Mouse (Mus musculus): ENCODE data around the gene Frmd4a.
"Not testable (repeated sequence)": the region's sequence is repeated elsewhere in the genome, so short reads cannot be mapped to it uniquely, and the experiment has no call there.

Gene Frmd4a

GRCm38 (mm10) chr2:4316589-4316988 is 299.1 kb downstream of the Frmd4a start:
- ATAC-seq (ENCODE audit: insufficient number of reproducible peaks, low FRiP score, low TSS enrichment): no peak

GRCm38 (mm10) chr2:4318134-4318533 is 300.6 kb downstream of the Frmd4a start:
- no peak for ATAC-seq (ENCODE audit: insufficient number of reproducible peaks, low FRiP score, low TSS enrichment)

GRCm38 (mm10) chr2:4326241-4327010 is 308.9 kb downstream of the Frmd4a start:
- no peak for ATAC-seq (ENCODE audit: insufficient number of reproducible peaks, low FRiP score, low TSS enrichment)

- ATAC-seq (ENCODE audit: insufficient number of reproducible peaks, low FRiP score, low TSS enrichment): no peak
Observed at GRCm38 (mm10) chr2:4327011-4327340, 309.5 kb downstream of the Frmd4a start.

GRCm38 (mm10) chr2:4332441-4332840 is 314.9 kb downstream of the Frmd4a start:
- ATAC-seq (ENCODE audit: insufficient number of reproducible peaks, low FRiP score, low TSS enrichment): no peak

GRCm38 (mm10) chr2:4334201-4334600 is 316.7 kb downstream of the Frmd4a start:
- no peak for ATAC-seq (ENCODE audit: insufficient number of reproducible peaks, low FRiP score, low TSS enrichment)

- no peak for ATAC-seq (ENCODE audit: insufficient number of reproducible peaks, low FRiP score, low TSS enrichment)
Observed at GRCm38 (mm10) chr2:4334936-4335335, 317.4 kb downstream of the Frmd4a start.

- no peak for ATAC-seq (ENCODE audit: insufficient number of reproducible peaks, low FRiP score, low TSS enrichment)
Observed at GRCm38 (mm10) chr2:4335881-4336280, 318.4 kb downstream of the Frmd4a start.

GRCm38 (mm10) chr2:4338290-4338689 is 320.8 kb downstream of the Frmd4a start:
- not testable (repeated sequence) for ATAC-seq (ENCODE audit: insufficient number of reproducible peaks, low FRiP score, low TSS enrichment)

- no peak for ATAC-seq (ENCODE audit: insufficient number of reproducible peaks, low FRiP score, low TSS enrichment)
Observed at GRCm38 (mm10) chr2:4339128-4339527, 321.6 kb downstream of the Frmd4a start.

- ATAC-seq (ENCODE audit: insufficient number of reproducible peaks, low FRiP score, low TSS enrichment): no peak
Observed at GRCm38 (mm10) chr2:4339530-4340218, 322.2 kb downstream of the Frmd4a start.

GRCm38 (mm10) chr2:4340378-4340777 is 322.9 kb downstream of the Frmd4a start:
- ATAC-seq (ENCODE audit: insufficient number of reproducible peaks, low FRiP score, low TSS enrichment): no peak

GRCm38 (mm10) chr2:4341141-4341540 is 323.6 kb downstream of the Frmd4a start:
- ATAC-seq (ENCODE audit: insufficient number of reproducible peaks, low FRiP score, low TSS enrichment): no peak

GRCm38 (mm10) chr2:4342005-4342404 is 324.5 kb downstream of the Frmd4a start:
- ATAC-seq (ENCODE audit: insufficient number of reproducible peaks, low FRiP score, low TSS enrichment): no peak

- ATAC-seq (ENCODE audit: insufficient number of reproducible peaks, low FRiP score, low TSS enrichment): no peak
Observed at GRCm38 (mm10) chr2:4344411-4344810, 326.9 kb downstream of the Frmd4a start.

- ATAC-seq (ENCODE audit: insufficient number of reproducible peaks, low FRiP score, low TSS enrichment): no peak
Observed at GRCm38 (mm10) chr2:4346232-4346631, 328.7 kb downstream of the Frmd4a start.

- ATAC-seq (ENCODE audit: insufficient number of reproducible peaks, low FRiP score, low TSS enrichment): no peak
Observed at GRCm38 (mm10) chr2:4346953-4347352, 329.4 kb downstream of the Frmd4a start.

- no peak for ATAC-seq (ENCODE audit: insufficient number of reproducible peaks, low FRiP score, low TSS enrichment)
Observed at GRCm38 (mm10) chr2:4347782-4348181, 330.3 kb downstream of the Frmd4a start.

GRCm38 (mm10) chr2:4348509-4348908 is 331.0 kb downstream of the Frmd4a start:
- no peak for ATAC-seq (ENCODE audit: insufficient number of reproducible peaks, low FRiP score, low TSS enrichment)

GRCm38 (mm10) chr2:4356812-4357384 is 339.4 kb downstream of the Frmd4a start:
- no peak for ATAC-seq (ENCODE audit: insufficient number of reproducible peaks, low FRiP score, low TSS enrichment)

- ATAC-seq (ENCODE audit: insufficient number of reproducible peaks, low FRiP score, low TSS enrichment): no peak
Observed at GRCm38 (mm10) chr2:4361981-4362834, 344.7 kb downstream of the Frmd4a start.
